Mouse (Mus musculus) ovary, postnatal 10 days (tissue): ENCODE results near the gene Cbx8.

Experiments used
- DNase-seq: peaks from one replicate; pipeline ENCODE4 v3.0.0; 2022; ENCODE audit warnings: low spot score

Gene Cbx8

GRCm38 (mm10) chr11:119048133-119048510 lies 7.4 kb upstream of the Cbx8 start:
- DNase-seq, result no peak

- DNase-seq, result no peak
Observed at GRCm38 (mm10) chr11:119047261-119048132, 6.7 kb upstream of the Cbx8 start.

- no peak for DNase-seq
Observed at GRCm38 (mm10) chr11:119046601-119047245, 6.0 kb upstream of the Cbx8 start.

GRCm38 (mm10) chr11:119044551-119045337 lies 4.0 kb upstream of the Cbx8 start:
- DNase-seq, result no peak

- DNase-seq, result no peak
Observed at GRCm38 (mm10) chr11:119043761-119044550, 3.2 kb upstream of the Cbx8 start.

GRCm38 (mm10) chr11:119043273-119043540 lies 2.4 kb upstream of the Cbx8 start:
- no peak for DNase-seq

- DNase-seq, result no peak
Observed at GRCm38 (mm10) chr11:119042466-119043272, 1.9 kb upstream of the Cbx8 start.

- no peak for DNase-seq
Observed at GRCm38 (mm10) chr11:119041750-119042465, 1.1 kb upstream of the Cbx8 start.

- no peak for DNase-seq
Observed at GRCm38 (mm10) chr11:119041325-119041716, 552 bp upstream of the Cbx8 start.

GRCm38 (mm10) chr11:119039732-119040512 lies 847 bp downstream of the Cbx8 start:
- DNase-seq, result no peak

GRCm38 (mm10) chr11:119038744-119039484 lies 1.9 kb downstream of the Cbx8 start:
- DNase-seq, result no peak

GRCm38 (mm10) chr11:119037780-119038401 lies 2.9 kb downstream of the Cbx8 start:
- no peak for DNase-seq

GRCm38 (mm10) chr11:119036934-119037779 lies 3.6 kb downstream of the Cbx8 start:
- no peak for DNase-seq

GRCm38 (mm10) chr11:119036447-119036846 lies 4.3 kb downstream of the Cbx8 start:
- DNase-seq, result no peak

GRCm38 (mm10) chr11:119035686-119036165 lies 5.0 kb downstream of the Cbx8 start:
- no peak for DNase-seq

GRCm38 (mm10) chr11:119035094-119035685 lies 5.6 kb downstream of the Cbx8 start:
- no peak for DNase-seq

- DNase-seq, result no peak
Observed at GRCm38 (mm10) chr11:119034635-119035034, 6.1 kb downstream of the Cbx8 start.
